Comparison of ENCODE assay signal across 8 mouse cellular contexts in the genomic region with DNA sequence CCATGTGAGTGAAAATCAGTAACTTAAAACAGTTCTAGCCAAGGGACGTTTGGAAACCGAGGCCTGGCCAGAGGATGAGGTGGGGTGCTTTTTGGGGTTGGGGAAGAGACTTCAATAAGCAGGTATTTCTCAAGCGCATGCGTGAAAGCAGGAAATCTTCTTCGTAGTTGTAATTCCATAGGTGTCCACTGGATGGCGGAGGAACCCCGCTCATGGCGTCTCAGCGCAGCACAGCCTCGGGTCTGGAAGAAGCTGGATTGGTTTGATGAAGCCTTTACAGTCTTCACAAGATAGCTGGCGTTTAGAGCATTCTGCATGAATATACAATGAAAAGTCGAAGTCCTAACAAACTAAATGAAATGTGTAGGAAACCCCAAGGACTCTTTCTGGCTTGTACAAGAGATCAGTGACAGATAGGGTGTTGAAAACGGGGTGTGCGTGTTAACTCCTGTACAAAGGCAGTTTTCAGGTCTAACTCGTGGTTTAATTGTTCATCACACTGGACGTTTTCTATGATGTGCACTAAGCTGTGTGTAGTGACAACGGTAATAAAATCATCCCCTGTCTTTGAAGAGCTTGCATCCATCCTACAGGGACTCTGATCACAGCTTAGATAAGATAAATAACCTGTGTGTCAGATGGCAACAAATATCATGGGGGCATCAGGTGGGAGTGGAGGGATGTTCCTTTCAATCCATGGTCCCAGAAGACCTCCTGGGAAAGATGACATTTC.
DNase-seq lines count a peak whose midpoint lies in the region; ATAC-seq and TF ChIP-seq lines count a peak whose summit lies in the region.

No protein-coding gene starts in this region.

- H3K27me3 ChIP-seq in kidney, embryonic 15.5 days: no peaks in the 10 kb centered on the region
- H3K27me3 ChIP-seq in liver, adult 2 months (ENCODE audit: control insufficient read depth, insufficient read depth, low read length): no peaks in the 10 kb centered on the region
- H3K27me3 ChIP-seq in stomach, embryonic 14.5 days (ENCODE audit: control insufficient read depth, insufficient read depth, low read length): no peaks in the 10 kb centered on the region

- no peak overlapping the region for H3K4me2 ChIP-seq in kidney, embryonic 15.5 days
- no peak overlapping the region for H3K4me2 ChIP-seq in stomach, embryonic 14.5 days (replicated peaks; ENCODE audit: low read depth, low read length)

- no peaks in the 10 kb centered on the region for H3K9me3 ChIP-seq in kidney, embryonic 15.5 days (replicated peaks)
- H3K9me3 ChIP-seq in stomach, embryonic 14.5 days (ENCODE audit: control insufficient read depth, low read depth, low read length): no peaks in the 10 kb centered on the region

- no peak overlapping the region for H3K4me3 ChIP-seq in kidney, embryonic 15.5 days (replicated peaks)
- H3K4me3 ChIP-seq in liver, adult 2 months (ENCODE audit: insufficient read depth, low read depth, low read length): no peak overlapping the region
- no peak overlapping the region for H3K4me3 ChIP-seq in stomach, embryonic 14.5 days (ENCODE audit: low read depth, low read length)

- H3K79me2 ChIP-seq in liver, adult 2 months (ENCODE audit: control insufficient read depth, insufficient read depth, low read length): no peaks in the 10 kb centered on the region

- DNase-seq in 416B (ENCODE audit: low read depth): peak; percentile 85
- peak; percentile 65 for DNase-seq in adrenal gland, adult 8-10 months
- peak; percentile 84 for DNase-seq in embryo, embryonic 9.5 days (ENCODE audit: extremely low spot score)
- DNase-seq in heart, adult 8-10 months (ENCODE audit: low spot score): peak; percentile 85
- DNase-seq in liver, adult 2 months (ENCODE audit: extremely low read depth, low read depth, low spot score): peak; percentile 60
- DNase-seq in neural tube, embryonic 10.5 days (ENCODE audit: extremely low spot score, low spot score): peak; percentile 74

- no peaks in the 10 kb centered on the region for H3K36me3 ChIP-seq in kidney, embryonic 15.5 days
- H3K36me3 ChIP-seq in liver, adult 2 months (ENCODE audit: control insufficient read depth, insufficient read depth, low read length): no peaks in the 10 kb centered on the region
- H3K36me3 ChIP-seq in stomach, embryonic 14.5 days (ENCODE audit: control insufficient read depth, insufficient read depth, low read length): no peaks in the 10 kb centered on the region

- peak; percentile 96 for TF ChIP-seq CTCF in liver, adult 2 months (IDR thresholded peaks at IDR 0.05; ENCODE audit: low read depth, low read length)

- no peak for TF ChIP-seq POLR2A in liver, adult 2 months (IDR thresholded peaks at IDR 0.05; ENCODE audit: extremely low read depth, insufficient read depth, low read length)

- no peak overlapping the region for H3K27ac ChIP-seq in kidney, embryonic 15.5 days
- no peak overlapping the region for H3K27ac ChIP-seq in liver, adult 2 months (replicated peaks; ENCODE audit: insufficient read depth, low read depth, low read length)
- H3K27ac ChIP-seq in stomach, embryonic 14.5 days (ENCODE audit: low read length): no peak overlapping the region

- ATAC-seq in kidney, embryonic 15.5 days (replicated peaks; ENCODE audit: low FRiP score): peak; percentile 65; the same call in 1 of the 2 replicates
- peak; percentile 83; the same call in 1 of the 2 replicates for ATAC-seq in stomach, embryonic 14.5 days (ENCODE audit: insufficient number of reproducible peaks, insufficient read depth, low FRiP score, low read depth)

- H3K9ac ChIP-seq in kidney, embryonic 15.5 days: no peak overlapping the region
- H3K9ac ChIP-seq in liver, adult 2 months (ENCODE audit: low read depth, low read length): no peak overlapping the region
- H3K9ac ChIP-seq in stomach, embryonic 14.5 days (replicated peaks; ENCODE audit: low read depth, low read length): no peak overlapping the region

- H3K4me1 ChIP-seq in kidney, embryonic 15.5 days: peaks cover 22% of the 10 kb centered on the region
- H3K4me1 ChIP-seq in liver, adult 2 months (ENCODE audit: control insufficient read depth, insufficient read depth, low read length): no peaks in the 10 kb centered on the region
- no peaks in the 10 kb centered on the region for H3K4me1 ChIP-seq in stomach, embryonic 14.5 days (ENCODE audit: control insufficient read depth, insufficient read depth, low read length)

- WGBS in kidney, embryonic 15.5 days: 12% methylated on average over 17 of the region's 17 CpGs
- WGBS in liver, adult 2 months: 15% methylated on average over 17 of the region's 17 CpGs
- WGBS in stomach, embryonic 14.5 days: 16% methylated on average over 17 of the region's 17 CpGs
